Mouse (Mus musculus): ENCODE measurements around the gene Lrrc75b.

- TF ChIP-seq CTCF (IDR thresholded peaks at IDR 0.05; ENCODE audit: low read depth) (no peak), EP300 (IDR thresholded peaks at IDR 0.05; ENCODE audit: low read depth) (no peak)
Observed at GRCm38 (mm10) chr10:75514361-75514760, 45.8 kb downstream of the Lrrc75b start.

All from heart, postnatal 0 days (tissue).